Mouse (Mus musculus) urinary bladder, adult 18-20 months (tissue): ENCODE measurements around the gene Gm10322.

Experiments
- DNase-seq, 2 experiments: peaks; one replicate each; pipeline ENCODE4 v3.0.0; 2022; ENCODE audit warnings: low spot score in 2 of 2, mixed read lengths in 2 of 2

Gm10322 gene

DNA sequence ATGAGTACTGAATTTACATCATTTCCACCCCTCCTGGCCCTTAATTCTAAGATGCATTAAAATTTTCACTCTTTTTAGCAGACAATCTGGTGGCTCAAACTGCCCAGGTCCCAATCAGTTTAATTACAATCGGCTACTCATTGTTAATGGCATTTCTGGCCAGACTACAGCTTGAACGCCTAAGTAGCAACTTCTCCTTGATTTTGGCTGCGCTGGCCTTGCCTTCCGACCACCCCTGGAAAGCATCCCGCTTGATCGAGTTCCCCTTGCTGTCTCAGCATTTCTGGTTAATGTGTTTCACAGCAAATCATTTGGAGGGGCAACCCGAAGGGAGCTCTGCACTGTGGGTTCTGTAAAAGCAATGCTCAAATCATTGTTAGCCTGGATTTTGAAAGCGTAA lies 13.8 kb upstream of the Gm10322 start:
- DNase-seq, result no peak

GRCm38 (mm10) chr10:59602891-59603290 lies 13.0 kb upstream of the Gm10322 start:
- DNase-seq, result no peak

- no peak for DNase-seq
Observed at GRCm38 (mm10) chr10:59603843-59604242, 12.0 kb upstream of the Gm10322 start.

- no peak for DNase-seq
Observed at GRCm38 (mm10) chr10:59604879-59605464, 10.9 kb upstream of the Gm10322 start.

GRCm38 (mm10) chr10:59613276-59613675 lies 2.6 kb upstream of the Gm10322 start:
- DNase-seq, result no peak

- no peak for DNase-seq
Observed at GRCm38 (mm10) chr10:59614141-59614540, 1.7 kb upstream of the Gm10322 start.

- DNase-seq, result peak in 1 of 2 experiments; percentile 23
Observed at GRCm38 (mm10) chr10:59615411-59615810, 452 bp upstream of the Gm10322 start.

DNA sequence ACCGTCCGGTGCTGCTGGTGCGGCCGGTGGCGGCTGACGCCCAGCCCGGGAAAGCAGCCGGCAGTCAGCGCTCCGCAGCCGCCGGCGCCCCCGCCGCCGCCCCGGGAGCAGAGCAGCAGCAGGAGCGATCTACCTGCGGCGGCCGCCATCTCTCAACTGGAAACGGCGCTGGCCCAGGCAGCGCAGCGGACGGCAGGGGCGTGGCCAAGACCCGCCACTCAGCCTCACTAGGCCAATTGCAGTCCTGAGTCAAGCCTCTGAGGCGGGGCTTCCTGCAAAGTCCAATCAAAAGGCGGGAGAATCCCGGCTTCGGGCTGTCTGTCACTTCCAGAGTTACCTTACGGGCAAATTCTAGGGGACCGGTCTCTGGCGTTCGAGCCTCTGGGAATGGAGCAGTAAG lies 659 bp downstream of the Gm10322 start, which contains the start of gene Mcu:
Mcu (minus strand) TSS at position 171 of the 400 bp plus-strand sequence.
- peak; percentile 95 to 97 for DNase-seq

DNA sequence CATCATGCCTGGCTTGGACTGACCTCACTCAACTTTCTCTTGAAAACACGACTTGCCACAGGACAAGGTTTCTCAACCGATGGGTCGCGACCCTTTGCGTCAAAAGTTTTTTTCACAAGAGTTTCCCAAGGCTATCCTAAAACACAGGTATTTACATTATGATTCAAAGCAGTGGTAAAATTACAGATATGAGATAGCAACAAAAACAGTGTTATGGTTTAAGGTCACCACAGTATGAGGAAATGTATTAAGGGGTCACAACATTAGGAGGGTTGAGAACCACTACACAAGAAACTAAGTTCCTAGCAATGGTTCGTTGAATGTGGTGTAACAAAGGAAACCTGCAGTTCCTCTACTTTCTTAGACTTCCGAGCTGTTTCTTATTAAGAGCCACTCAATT lies 1.9 kb downstream of the Gm10322 start:
- DNase-seq, result no peak

- DNase-seq, result peak in 1 of 2 experiments; percentile 56
Observed at GRCm38 (mm10) chr10:59621355-59621754, 5.5 kb downstream of the Gm10322 start.

DNA sequence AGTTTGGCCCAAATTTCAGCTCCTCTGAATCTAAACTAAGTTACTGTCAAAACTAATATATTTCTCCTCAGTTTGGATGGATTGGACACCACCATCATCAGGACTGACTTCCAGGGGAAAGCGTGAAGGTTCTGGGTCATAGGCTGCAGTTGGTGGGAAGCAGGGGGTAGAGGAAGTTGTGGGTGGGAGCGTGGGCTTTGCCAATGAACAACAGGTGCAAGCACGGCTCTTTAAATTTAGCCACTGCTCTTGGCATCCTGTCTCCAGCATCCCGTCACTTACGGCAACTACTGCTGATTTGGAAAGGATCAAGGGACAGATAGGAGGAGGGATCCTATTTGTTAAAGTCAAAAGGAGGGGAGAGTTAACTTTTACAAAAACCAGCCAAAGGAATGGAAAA lies 7.6 kb downstream of the Gm10322 start:
- DNase-seq, result no peak

DNA sequence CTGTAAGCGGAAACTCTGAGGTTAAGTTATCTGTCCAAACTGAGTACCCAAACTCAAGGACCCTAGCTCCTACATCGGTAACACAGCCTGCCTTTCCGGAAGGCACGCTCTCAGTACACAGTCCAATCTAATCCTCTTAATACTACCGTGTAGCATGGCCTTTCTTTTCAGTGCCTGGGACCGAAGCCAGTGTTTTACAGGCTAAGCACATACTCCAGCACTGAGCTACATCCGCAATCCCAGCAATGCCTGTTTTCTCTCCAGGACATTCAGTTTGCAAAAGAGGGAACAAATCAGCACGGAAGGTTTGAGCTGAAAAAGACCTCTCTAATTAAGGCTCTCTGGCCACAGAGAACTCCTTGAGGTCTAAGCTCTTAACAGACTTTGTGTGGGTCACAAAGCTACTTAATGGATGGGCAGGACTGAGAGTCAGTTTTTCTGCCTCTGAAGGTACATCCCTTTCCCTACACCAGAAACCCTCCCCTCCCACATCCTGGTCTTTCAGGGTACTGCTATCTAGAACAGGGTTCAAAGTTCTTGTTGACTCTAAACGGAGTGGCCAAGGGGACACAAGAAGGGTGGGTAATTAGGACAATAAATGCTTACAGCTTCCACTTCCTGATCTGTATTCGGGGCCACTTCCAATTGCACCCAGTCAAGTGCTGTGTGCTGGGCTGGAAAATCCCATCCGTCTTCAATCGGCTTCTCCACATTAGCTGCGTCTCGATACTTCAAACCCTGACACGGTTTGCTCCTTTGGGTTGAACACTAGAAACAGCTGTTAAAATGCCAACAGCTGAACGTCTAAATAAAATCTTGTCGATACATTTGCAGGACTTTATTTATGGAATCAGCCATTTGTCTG lies 13.0 kb downstream of the Gm10322 start:
- no peak for DNase-seq

DNA sequence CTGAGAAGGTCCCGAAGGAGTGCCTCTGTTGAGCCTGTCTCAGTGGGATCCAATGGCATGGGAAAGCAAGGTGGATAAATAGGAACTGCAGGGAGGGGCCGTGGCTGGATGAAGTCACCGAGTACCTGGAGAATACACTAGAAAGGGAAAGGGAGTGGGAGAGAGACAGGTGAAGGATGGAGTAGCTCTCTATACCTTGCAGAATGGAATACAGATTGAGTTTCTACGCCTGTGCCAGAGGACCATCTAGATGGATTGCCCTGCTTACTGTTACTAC lies 13.6 kb downstream of the Gm10322 start:
- no peak for DNase-seq

- no peak for DNase-seq
Observed at GRCm38 (mm10) chr10:59636048-59636447, 20.2 kb downstream of the Gm10322 start.

DNA sequence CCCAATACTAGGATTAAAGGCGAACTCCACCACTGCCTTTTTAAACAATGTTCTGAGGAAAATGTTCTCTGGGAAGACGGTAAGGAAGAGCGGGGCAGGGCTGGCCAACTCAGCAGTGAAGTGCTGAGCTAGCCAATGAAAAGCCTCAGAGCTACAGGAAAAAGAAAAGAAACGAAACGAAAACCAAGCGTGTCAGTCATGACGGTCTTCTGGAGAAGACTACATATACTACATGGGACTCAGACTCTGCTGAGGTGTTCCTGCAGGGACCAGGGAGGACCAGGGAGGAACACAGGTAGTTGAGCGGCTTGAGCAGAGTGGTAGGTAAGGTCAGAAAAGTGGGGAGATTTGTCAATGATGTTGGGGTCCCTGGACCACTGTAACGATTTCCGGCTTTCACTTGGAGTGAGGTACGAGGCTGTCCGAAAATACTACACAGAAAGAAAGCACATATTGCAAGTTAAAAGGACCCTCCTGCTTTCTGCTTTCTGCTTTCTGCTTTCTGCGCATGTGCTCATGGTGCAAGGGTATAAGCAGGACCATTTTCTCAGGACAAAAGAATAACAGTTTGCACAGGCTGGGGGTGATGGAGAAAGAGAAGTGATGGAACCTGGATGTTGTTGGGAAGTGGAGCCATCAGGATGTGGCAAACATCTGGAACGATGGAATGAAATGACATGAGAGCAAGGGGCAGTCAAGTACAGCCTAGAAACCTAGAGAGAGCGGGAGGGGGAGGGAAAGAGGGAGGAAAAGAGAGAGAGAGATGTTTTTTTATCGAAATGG lies 21.1 kb downstream of the Gm10322 start:
- no peak for DNase-seq

DNA sequence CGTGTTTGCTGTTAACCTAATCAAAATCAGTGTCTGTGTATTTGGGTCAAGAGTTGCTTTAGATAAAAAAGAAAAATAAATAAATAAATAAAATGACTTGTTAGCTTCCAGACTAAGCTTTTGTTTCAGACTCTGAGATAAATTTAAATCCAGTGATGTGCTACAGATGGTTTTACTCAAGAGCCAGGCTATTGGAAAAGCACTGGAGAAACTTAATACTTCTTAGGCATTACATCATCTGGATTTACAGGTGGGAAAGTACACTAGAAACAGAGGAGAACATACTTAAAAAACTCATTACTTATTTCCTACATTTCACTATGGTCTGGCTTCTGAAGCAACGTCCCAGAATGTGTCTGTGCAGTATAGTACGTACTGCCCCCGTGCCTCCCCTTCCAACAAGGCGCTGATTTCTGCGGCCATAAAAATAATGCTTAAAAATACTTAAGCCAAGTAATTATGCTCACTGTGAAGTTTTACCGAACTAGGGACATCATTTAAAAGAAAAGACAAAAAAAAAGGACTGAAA lies 21.8 kb downstream of the Gm10322 start:
- DNase-seq, result no peak

GRCm38 (mm10) chr10:59638576-59638975 lies 22.7 kb downstream of the Gm10322 start:
- DNase-seq, result no peak

DNA sequence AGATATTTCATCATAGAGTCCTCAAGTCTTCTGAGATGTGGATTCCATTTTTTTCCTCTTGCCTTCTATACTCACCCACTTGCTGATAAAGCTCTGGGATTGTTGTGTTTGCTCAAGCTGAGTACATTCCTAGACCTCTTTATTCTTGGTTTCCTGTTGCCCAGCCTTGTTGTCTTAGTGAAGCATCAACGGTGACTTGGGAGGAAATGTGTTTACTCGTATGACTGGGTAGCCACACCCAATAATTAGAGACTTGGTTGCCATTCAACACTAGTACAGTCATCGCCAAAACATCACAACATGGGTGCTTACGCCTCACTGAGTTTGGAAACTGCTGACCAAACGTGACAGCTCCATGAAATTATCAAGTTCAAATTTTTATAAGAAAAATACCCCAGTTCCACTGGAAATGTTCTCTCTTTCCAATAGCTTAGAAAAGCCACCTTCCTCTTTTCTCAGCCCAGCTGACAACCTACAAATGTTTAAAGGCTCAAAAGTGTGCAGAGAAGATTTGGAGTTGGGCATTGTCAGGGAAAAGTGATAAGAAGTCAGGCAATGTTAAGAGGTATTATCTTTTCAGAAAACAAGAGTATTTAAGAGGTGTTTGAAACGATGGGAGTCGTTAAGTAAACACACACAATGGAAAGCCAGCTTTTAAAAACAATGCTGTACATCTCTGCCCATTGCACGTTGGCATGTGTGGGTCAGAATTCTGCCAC lies 27.0 kb downstream of the Gm10322 start:
- peak in 1 of 2 experiments; percentile 59 for DNase-seq

DNA sequence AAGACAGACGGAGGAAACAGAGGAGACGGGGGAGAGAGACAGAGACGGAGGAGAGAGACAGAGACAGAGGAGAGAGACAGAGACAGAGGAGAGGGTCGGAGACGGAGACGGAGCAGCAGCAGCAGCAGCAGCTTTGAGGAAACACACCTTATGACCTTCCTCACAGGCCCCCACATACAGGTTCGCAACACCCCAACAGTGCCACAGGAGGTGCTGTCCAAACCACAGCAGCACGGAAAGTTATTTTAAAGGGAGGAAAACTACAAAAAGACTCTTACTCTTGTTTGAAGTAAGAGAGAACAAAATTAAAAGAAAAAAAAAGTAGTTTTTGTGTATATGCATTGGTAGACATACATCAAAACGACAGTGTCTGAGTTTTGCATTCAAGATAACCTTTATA lies 27.8 kb downstream of the Gm10322 start:
- DNase-seq, result no peak

DNA sequence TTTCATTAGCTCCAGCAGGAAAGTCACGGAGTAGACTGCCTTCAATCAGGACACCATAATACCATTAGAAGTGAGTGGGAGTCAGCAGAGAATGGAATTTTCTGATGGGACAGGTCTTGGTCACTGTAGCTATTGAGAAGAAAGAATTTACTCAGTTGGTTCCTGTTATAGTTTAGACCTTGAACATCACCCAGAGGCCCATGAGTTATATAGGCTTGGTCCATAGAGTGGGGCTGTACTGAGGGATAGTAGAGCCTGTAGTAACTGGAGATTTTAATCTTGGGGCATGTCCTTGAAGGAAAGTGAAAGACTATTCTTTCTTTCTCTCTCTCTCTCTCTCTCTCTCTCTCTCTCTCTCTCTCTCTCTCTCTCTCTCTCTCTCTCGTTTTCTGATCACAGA lies 28.8 kb downstream of the Gm10322 start:
- DNase-seq, result no peak

GRCm38 (mm10) chr10:59645153-59645552 lies 29.3 kb downstream of the Gm10322 start:
- DNase-seq, result no peak
